Mouse (Mus musculus) C2C12 (cell line): Measurements from ENCODE around the gene Tpsb2.

Experiments used
- CEBPB ChIP-seq: IDR thresholded peaks from one replicate; pipeline ENCODE4 v1.6.1; 2011; ENCODE audit warnings: low read depth, mild to moderate bottlenecking, control low read depth, moderate library complexity
- CTCF ChIP-seq: IDR thresholded peaks from one replicate; pipeline ENCODE4 v1.5.1; 2011; ENCODE audit not compliant: control insufficient read depth, insufficient read depth, insufficient read length
- FOSL1 ChIP-seq: IDR thresholded peaks from one replicate; pipeline ENCODE4 v1.8.0; 2011; ENCODE audit warnings: mild to moderate bottlenecking, low read length; ENCODE audit not compliant: poor library complexity, insufficient read depth, severe bottlenecking
- MAX ChIP-seq: IDR thresholded peaks from one replicate; pipeline ENCODE4 v1.6.1; 2011; ENCODE audit warnings: mild to moderate bottlenecking, control low read depth
- MYOD1 ChIP-seq: IDR thresholded peaks from one replicate; pipeline ENCODE4 v1.6.1; 2011; ENCODE audit warnings: low read depth; ENCODE audit not compliant: control insufficient read depth, insufficient read length
- USF1 ChIP-seq: IDR thresholded peaks from one replicate; pipeline ENCODE4 v1.6.1; 2011; ENCODE audit warnings: low read depth, mild to moderate bottlenecking, control low read depth, moderate library complexity

DNA sequence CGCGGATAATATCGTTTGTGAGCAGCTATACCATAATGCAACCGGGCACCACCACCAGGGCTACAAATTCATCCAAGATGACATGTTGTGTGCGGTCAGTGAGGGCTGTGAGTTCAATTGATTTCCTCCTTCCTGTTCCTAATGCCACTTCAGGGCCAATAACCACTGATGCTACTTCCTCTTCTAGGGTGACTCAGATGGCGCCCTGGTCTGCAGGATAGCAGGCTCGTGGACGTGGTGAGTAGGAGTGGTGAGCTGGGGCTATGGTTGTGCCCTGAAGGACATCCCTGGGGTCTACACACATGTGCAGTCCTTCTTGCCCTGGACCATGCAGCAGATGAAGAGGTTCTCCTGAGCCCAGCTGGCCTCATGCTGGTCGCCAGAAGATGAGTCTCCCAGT, 33.8 kb upstream of the Tpsb2 start:
- no peak for TF ChIP-seq FOSL1
- TF ChIP-seq CTCF = no peak
- TF ChIP-seq MAX = no peak
- TF ChIP-seq CEBPB = no peak
- TF ChIP-seq MYOD1 = no peak
- no peak for TF ChIP-seq USF1
